Mouse (Mus musculus) ES-Bruce4 (cell line): Measurements from ENCODE around the gene Gon4l.

Experiments
- CTCF ChIP-seq: IDR thresholded peaks from one replicate; pipeline ENCODE4 v1.8.1; 2011; ENCODE audit warnings: low read depth, low read length
- POLR2A ChIP-seq: IDR thresholded peaks from one replicate; pipeline ENCODE4 v1.8.1; 2011; ENCODE audit warnings: low read length; ENCODE audit not compliant: insufficient read depth

GRCm38 (mm10) chr3:88953736-88954135 lies 118.7 kb downstream of the Gon4l start:
- TF ChIP-seq CTCF (no peak), POLR2A (no peak)
